Mouse (Mus musculus) T-cell, adult 2 months (primary cell): ENCODE results near the gene Nipa1.

Experiments used
- DNase-seq: peaks from one replicate; pipeline ENCODE4 v3.0.0; 2022; ENCODE audit warnings: low spot score

Gene Nipa1

GRCm38 (mm10) chr7:56010318-56011017, 9.3 kb downstream of the Nipa1 start:
- DNase-seq = no peak

- no peak for DNase-seq
Measured at GRCm38 (mm10) chr7:55998997-55999396, 20.8 kb downstream of the Nipa1 start.

GRCm38 (mm10) chr7:55995013-55995412, 24.7 kb downstream of the Nipa1 start:
- no peak for DNase-seq

- no peak for DNase-seq
Measured at GRCm38 (mm10) chr7:55991858-55992257, 27.9 kb downstream of the Nipa1 start.

GRCm38 (mm10) chr7:55991129-55991528, 28.6 kb downstream of the Nipa1 start:
- DNase-seq = no peak

GRCm38 (mm10) chr7:55986526-55987214, 33.1 kb downstream of the Nipa1 start:
- peak; percentile 66 for DNase-seq

GRCm38 (mm10) chr7:55984754-55985153, 35.0 kb downstream of the Nipa1 start:
- DNase-seq = no peak

- no peak for DNase-seq
Measured at GRCm38 (mm10) chr7:55983107-55983506, 36.6 kb downstream of the Nipa1 start.

- no peak for DNase-seq
Measured at GRCm38 (mm10) chr7:55982010-55982700, 37.6 kb downstream of the Nipa1 start.

GRCm38 (mm10) chr7:55981511-55981910, 38.2 kb downstream of the Nipa1 start:
- no peak for DNase-seq

GRCm38 (mm10) chr7:55974429-55974828, 45.3 kb downstream of the Nipa1 start:
- no peak for DNase-seq

GRCm38 (mm10) chr7:55969415-55969814, 50.3 kb downstream of the Nipa1 start:
- no peak for DNase-seq

- peak; percentile 74 for DNase-seq
Measured at GRCm38 (mm10) chr7:55968258-55968901, 51.4 kb downstream of the Nipa1 start.

GRCm38 (mm10) chr7:55966866-55967460, 52.8 kb downstream of the Nipa1 start:
- no peak for DNase-seq

- DNase-seq = peak; percentile 90
Measured at GRCm38 (mm10) chr7:55962004-55962908, 57.5 kb downstream of the Nipa1 start, which contains the start of gene Nipa2. Gene Nipa2 (minus strand): TSS chr7:55962476.

GRCm38 (mm10) chr7:55960506-55960905, 59.2 kb downstream of the Nipa1 start:
- peak; percentile 31 for DNase-seq

- peak; percentile 38 for DNase-seq
Measured at GRCm38 (mm10) chr7:55959801-55960200, 60.0 kb downstream of the Nipa1 start.

- DNase-seq = no peak
Measured at GRCm38 (mm10) chr7:55957916-55958315, 61.8 kb downstream of the Nipa1 start.

- no peak for DNase-seq
Measured at GRCm38 (mm10) chr7:55957178-55957577, 62.6 kb downstream of the Nipa1 start.

- DNase-seq = no peak
Measured at GRCm38 (mm10) chr7:55956054-55956453, 63.7 kb downstream of the Nipa1 start.

GRCm38 (mm10) chr7:55938341-55938740, 81.4 kb downstream of the Nipa1 start:
- DNase-seq = no peak
